Mouse (Mus musculus): Measurements from ENCODE around the gene Dusp15. TPM values are rescaled to one million over a fixed set of nuclear protein-coding genes. Genes with fewer than 3 reads are reported as not detected.

Dusp15 gene
- polyA plus RNA-seq, 1 experiment = not detected

- peak overlapping the region; percentile 20; the same call in 1 of the 2 replicates for H3K4me3 ChIP-seq (ENCODE audit: insufficient read depth, low read depth, low read length)
- peak; percentile 88 for TF ChIP-seq CTCF (IDR thresholded peaks at IDR 0.05; ENCODE audit: insufficient read depth, low read depth, low read length)
- no peak for TF ChIP-seq POLR2A (IDR thresholded peaks at IDR 0.05; ENCODE audit: insufficient read depth, low read depth, low read length)
- WGBS = 2% methylated on average over 18 of the region's 18 CpGs
- peaks cover 5% of the 10 kb centered on the region for H3K4me1 ChIP-seq (ENCODE audit: control insufficient read depth, insufficient read depth, low read length)
- H3K27ac ChIP-seq (ENCODE audit: insufficient read depth, low read depth, low read length) = no peak overlapping the region
Measured at GRCm38 (mm10) chr2:152914310-152915120, 37.0 kb downstream of the Dusp15 start.

- WGBS = 50% methylated on average over 7 of the region's 7 CpGs
- Histone ChIP-seq H3K4me1 (ENCODE audit: control insufficient read depth, insufficient read depth, low read length) (peaks cover 5% of the 10 kb centered on the region), H3K4me3 (ENCODE audit: insufficient read depth, low read depth, low read length) (no peak overlapping the region), H3K27ac (ENCODE audit: insufficient read depth, low read depth, low read length) (no peak overlapping the region)
- no peak for TF ChIP-seq POLR2A (IDR thresholded peaks at IDR 0.05; ENCODE audit: insufficient read depth, low read depth, low read length)
- no peak for TF ChIP-seq CTCF (IDR thresholded peaks at IDR 0.05; ENCODE audit: insufficient read depth, low read depth, low read length)
Measured at GRCm38 (mm10) chr2:152913471-152913870, 38.0 kb downstream of the Dusp15 start.

GRCm38 (mm10) chr2:152911432-152911831 is 40.1 kb downstream of the Dusp15 start:
- Histone ChIP-seq H3K4me3 (ENCODE audit: insufficient read depth, low read depth, low read length) (no peak overlapping the region), H3K27ac (ENCODE audit: insufficient read depth, low read depth, low read length) (no peak overlapping the region), H3K4me1 (ENCODE audit: control insufficient read depth, insufficient read depth, low read length) (peaks cover 16% of the 10 kb centered on the region)
- no peak for TF ChIP-seq CTCF (IDR thresholded peaks at IDR 0.05; ENCODE audit: insufficient read depth, low read depth, low read length)
- no peak for TF ChIP-seq POLR2A (IDR thresholded peaks at IDR 0.05; ENCODE audit: insufficient read depth, low read depth, low read length)
- 39% methylated on average over 6 of the region's 6 CpGs for WGBS

- TF ChIP-seq CTCF (IDR thresholded peaks at IDR 0.05; ENCODE audit: insufficient read depth, low read depth, low read length) (no peak), POLR2A (IDR thresholded peaks at IDR 0.05; ENCODE audit: insufficient read depth, low read depth, low read length) (no peak)
- Histone ChIP-seq H3K27ac (ENCODE audit: insufficient read depth, low read depth, low read length) (no peak within 1 kb of the TSS), H3K4me1 (ENCODE audit: control insufficient read depth, insufficient read depth, low read length) (peaks cover 19% of the 10 kb centered on the region), H3K4me3 (ENCODE audit: insufficient read depth, low read depth, low read length) (no peak within 1 kb of the TSS)
- 29% methylated on average over 12 of the region's 12 CpGs for WGBS
Measured at GRCm38 (mm10) chr2:152911031-152911430, 40.5 kb downstream of the Dusp15 start, which contains the start of gene Mylk2. Gene Mylk2, plus strand, starts transcription at chr2:152911352.

- WGBS = 86% methylated on average over 6 of the region's 6 CpGs
- no peak for TF ChIP-seq POLR2A (IDR thresholded peaks at IDR 0.05; ENCODE audit: insufficient read depth, low read depth, low read length)
Measured at GRCm38 (mm10) chr2:152909848-152910247, 41.6 kb downstream of the Dusp15 start.

GRCm38 (mm10) chr2:152907114-152907943 is 44.2 kb downstream of the Dusp15 start:
- Histone ChIP-seq H3K4me3 (ENCODE audit: insufficient read depth, low read depth, low read length) (no peak overlapping the region), H3K4me1 (ENCODE audit: control insufficient read depth, insufficient read depth, low read length) (peaks cover 25% of the 10 kb centered on the region), H3K27ac (ENCODE audit: insufficient read depth, low read depth, low read length) (no peak overlapping the region)
- TF ChIP-seq CTCF (IDR thresholded peaks at IDR 0.05; ENCODE audit: insufficient read depth, low read depth, low read length) (0 out of 2 replicates have a peak, but pooled peaks have one; percentile 20), POLR2A (IDR thresholded peaks at IDR 0.05; ENCODE audit: insufficient read depth, low read depth, low read length) (no peak)
- WGBS = 51% methylated on average over 14 of the region's 14 CpGs

More at GRCm38 (mm10) chr2:152909848-152910247, 41.6 kb downstream of the Dusp15 start:
- H3K4me3 ChIP-seq (ENCODE audit: insufficient read depth, low read depth, low read length) = no peak overlapping the region
- peaks cover 25% of the 10 kb centered on the region for H3K4me1 ChIP-seq (ENCODE audit: control insufficient read depth, insufficient read depth, low read length)
- no peak overlapping the region for H3K27ac ChIP-seq (ENCODE audit: insufficient read depth, low read depth, low read length)

- H3K4me1 ChIP-seq (ENCODE audit: control insufficient read depth, insufficient read depth, low read length) = peaks cover 25% of the 10 kb centered on the region
- WGBS = 69% methylated on average over 9 of the region's 9 CpGs
- no peak overlapping the region for H3K4me3 ChIP-seq (ENCODE audit: insufficient read depth, low read depth, low read length)
- H3K27ac ChIP-seq (ENCODE audit: insufficient read depth, low read depth, low read length) = no peak overlapping the region
- TF ChIP-seq CTCF (IDR thresholded peaks at IDR 0.05; ENCODE audit: insufficient read depth, low read depth, low read length) (no peak), POLR2A (IDR thresholded peaks at IDR 0.05; ENCODE audit: insufficient read depth, low read depth, low read length) (no peak)
Measured at GRCm38 (mm10) chr2:152906274-152907037, 45.0 kb downstream of the Dusp15 start.

GRCm38 (mm10) chr2:152905036-152905829 is 46.3 kb downstream of the Dusp15 start:
- Histone ChIP-seq H3K4me3 (ENCODE audit: insufficient read depth, low read depth, low read length) (no peak overlapping the region), H3K4me1 (ENCODE audit: control insufficient read depth, insufficient read depth, low read length) (peaks cover 25% of the 10 kb centered on the region), H3K27ac (ENCODE audit: insufficient read depth, low read depth, low read length) (no peak overlapping the region)
- WGBS = 78% methylated on average over 11 of the region's 11 CpGs
- no peak for TF ChIP-seq CTCF (IDR thresholded peaks at IDR 0.05; ENCODE audit: insufficient read depth, low read depth, low read length)
- no peak for TF ChIP-seq POLR2A (IDR thresholded peaks at IDR 0.05; ENCODE audit: insufficient read depth, low read depth, low read length)
